Mouse (Mus musculus): ENCODE results near the gene Gzf1. TPM values are rescaled to one million over a fixed set of nuclear protein-coding genes. Genes with fewer than 3 reads are reported as not detected.

The Gzf1 gene
- polyA plus RNA-seq, 1 experiment from 2014 or later, result 27.3 TPM

DNA sequence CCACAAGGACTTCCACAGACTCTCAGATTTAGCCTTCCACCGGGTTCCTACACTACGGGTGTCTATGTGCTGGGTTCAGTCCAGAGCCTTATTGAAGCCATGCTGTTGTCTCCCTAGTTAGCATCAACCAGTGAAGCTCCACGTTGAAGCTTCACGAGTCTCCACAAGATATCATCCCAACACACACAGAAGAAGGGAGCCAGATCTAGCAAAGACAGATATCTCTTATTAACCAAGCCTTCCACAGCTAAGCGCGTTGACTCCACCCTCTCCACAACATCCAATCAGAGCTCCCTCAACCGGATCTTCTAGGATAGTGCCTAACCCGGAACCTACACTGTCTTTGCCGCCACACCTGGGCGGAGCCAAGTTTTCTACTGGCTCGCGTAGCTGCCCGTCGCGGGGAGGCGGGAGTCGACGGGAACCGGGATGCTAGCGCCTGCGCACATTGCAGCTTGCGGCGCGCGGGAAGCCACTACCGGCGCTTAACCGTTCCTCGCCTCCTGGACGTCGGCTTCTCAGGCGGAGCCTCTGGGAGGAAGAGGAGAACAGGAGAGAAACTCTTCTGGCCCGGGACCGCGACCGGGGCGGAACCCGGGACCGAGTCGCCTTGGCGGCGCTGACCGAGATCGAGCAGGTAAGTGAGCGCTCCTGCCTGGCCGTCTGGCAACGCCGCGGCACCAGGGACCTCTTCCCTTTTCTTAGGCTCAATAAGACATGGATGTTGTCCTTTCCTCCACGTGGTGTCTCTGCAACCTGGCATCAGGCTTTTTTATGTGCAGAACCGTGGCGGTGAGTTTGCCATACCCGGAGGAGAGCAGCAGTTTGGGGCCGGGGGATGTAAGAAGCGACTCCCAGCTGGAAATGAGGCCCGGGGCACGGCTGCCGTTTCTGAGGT, 8.4 kb upstream of the Gzf1 start, which contains the start of gene Nxt1:
Nxt1 (plus strand) TSS at position 403 of the 898 bp plus-strand sequence.
- no peaks in the 10 kb centered on the region; the same call in none of the 2 replicates for H3K36me3 ChIP-seq (ENCODE audit: control insufficient read depth, insufficient read depth, low read length)
- WGBS, result under 1% methylated on average over 58 of the region's 58 CpGs

DNA sequence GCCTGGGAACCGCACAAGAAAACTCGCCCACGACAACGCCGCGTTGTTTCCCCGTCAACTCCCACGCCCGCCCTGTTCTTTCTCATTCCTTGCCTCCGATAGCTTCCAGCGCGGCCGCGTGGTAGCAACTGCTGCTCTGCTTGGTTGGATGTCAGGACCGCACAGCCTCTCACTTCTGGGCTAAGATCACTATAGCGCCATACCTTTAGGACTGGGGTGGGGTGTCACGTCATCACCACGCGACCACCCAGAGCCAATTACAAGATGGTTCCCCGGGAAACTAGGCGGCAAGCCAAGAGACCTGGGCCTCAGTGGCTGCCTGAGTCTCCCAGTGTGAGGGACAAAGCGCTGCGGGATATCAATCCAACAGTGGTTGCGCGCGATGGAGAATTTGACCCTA, 3.0 kb upstream of the Gzf1 start:
- H3K27me3 ChIP-seq (ENCODE audit: control insufficient read depth, insufficient read depth, low read length), result no peaks in the 10 kb centered on the region
- DNase-seq (ENCODE audit: low spot score) (peak; percentile 84), ATAC-seq (ENCODE audit: insufficient read depth, low FRiP score, low TSS enrichment) (peak; percentile 60)
- no peaks in the 10 kb centered on the region for H3K9me3 ChIP-seq (ENCODE audit: control insufficient read depth, low read length)
- H3K4me3 ChIP-seq (ENCODE audit: low read depth, low read length), result peak overlapping the region; percentile 30
- H3K9ac ChIP-seq (ENCODE audit: low read length), result peak overlapping the region; percentile 19; the same call in 1 of the 2 replicates
- 3% methylated on average over 26 of the region's 26 CpGs for WGBS
- peaks cover 14% of the 10 kb centered on the region for H3K4me1 ChIP-seq (ENCODE audit: control insufficient read depth, insufficient read depth, low read length)
- H3K4me2 ChIP-seq (ENCODE audit: low read depth), result peak overlapping the region; percentile 43
- no peaks in the 10 kb centered on the region; the same call in none of the 2 replicates for H3K36me3 ChIP-seq (ENCODE audit: control insufficient read depth, insufficient read depth, low read length)
- peak overlapping the region; percentile 60 for H3K27ac ChIP-seq (ENCODE audit: low read depth, low read length)

More for the DNA sequence above, 8.4 kb upstream of the Gzf1 start, which contains the start of gene Nxt1:
- Histone ChIP-seq H3K27ac (ENCODE audit: low read depth, low read length) (no peak within 1 kb of the TSS), H3K9me3 (ENCODE audit: control insufficient read depth, low read length) (no peaks in the 10 kb centered on the region), H3K9ac (ENCODE audit: low read length) (peak within 1 kb of the TSS; percentile 75), H3K4me3 (ENCODE audit: low read depth, low read length) (peak within 1 kb of the TSS; percentile 66), H3K4me1 (ENCODE audit: control insufficient read depth, insufficient read depth, low read length) (peaks cover 4% of the 10 kb centered on the region), H3K4me2 (ENCODE audit: low read depth) (peak within 1 kb of the TSS; percentile 74), H3K27me3 (ENCODE audit: control insufficient read depth, insufficient read depth, low read length) (no peaks in the 10 kb centered on the region)
- ATAC-seq (ENCODE audit: insufficient read depth, low FRiP score, low TSS enrichment), result peak; percentile 99
- peak; percentile 97 for DNase-seq (ENCODE audit: low spot score)

DNA sequence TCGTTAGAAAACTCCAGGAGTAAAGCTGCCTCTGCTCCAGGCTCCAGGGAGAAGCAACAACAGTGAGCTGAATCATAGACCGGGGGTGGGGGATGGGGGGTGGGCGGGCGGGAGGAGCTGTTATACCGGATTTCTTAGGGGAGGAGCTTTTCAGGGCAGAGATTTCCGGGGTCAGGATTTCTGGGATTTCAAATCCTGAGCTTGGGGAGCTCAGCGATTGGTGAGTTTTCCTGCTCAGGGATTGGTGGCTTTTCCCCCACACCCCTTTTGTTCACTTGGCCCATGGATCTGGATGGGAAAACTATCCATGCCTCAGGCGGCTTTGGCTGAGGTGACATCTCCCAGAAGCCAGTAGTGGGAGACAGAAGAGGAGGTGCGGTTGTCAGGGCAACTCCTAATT, 1.5 kb upstream of the Gzf1 start:
- peaks cover 3% of the 10 kb centered on the region for H3K36me3 ChIP-seq (ENCODE audit: control insufficient read depth, insufficient read depth, low read length)
- DNase-seq (ENCODE audit: low spot score) (peak; percentile 57), ATAC-seq (ENCODE audit: insufficient read depth, low FRiP score, low TSS enrichment) (peak; percentile 26)
- H3K9ac ChIP-seq (ENCODE audit: low read length), result 0 out of 2 replicates have a peak overlapping the region, but pooled peaks have one; percentile 16
- 1% methylated on average over 9 of the region's 9 CpGs for WGBS
- H3K4me2 ChIP-seq (ENCODE audit: low read depth), result peak overlapping the region; percentile 38
- H3K9me3 ChIP-seq (ENCODE audit: control insufficient read depth, low read length), result no peaks in the 10 kb centered on the region
- H3K4me1 ChIP-seq (ENCODE audit: control insufficient read depth, insufficient read depth, low read length), result peaks cover 10% of the 10 kb centered on the region
- no peaks in the 10 kb centered on the region for H3K27me3 ChIP-seq (ENCODE audit: control insufficient read depth, insufficient read depth, low read length)
- no peak overlapping the region for H3K4me3 ChIP-seq (ENCODE audit: low read depth, low read length)
- peak overlapping the region; percentile 31 for H3K27ac ChIP-seq (ENCODE audit: low read depth, low read length)

DNA sequence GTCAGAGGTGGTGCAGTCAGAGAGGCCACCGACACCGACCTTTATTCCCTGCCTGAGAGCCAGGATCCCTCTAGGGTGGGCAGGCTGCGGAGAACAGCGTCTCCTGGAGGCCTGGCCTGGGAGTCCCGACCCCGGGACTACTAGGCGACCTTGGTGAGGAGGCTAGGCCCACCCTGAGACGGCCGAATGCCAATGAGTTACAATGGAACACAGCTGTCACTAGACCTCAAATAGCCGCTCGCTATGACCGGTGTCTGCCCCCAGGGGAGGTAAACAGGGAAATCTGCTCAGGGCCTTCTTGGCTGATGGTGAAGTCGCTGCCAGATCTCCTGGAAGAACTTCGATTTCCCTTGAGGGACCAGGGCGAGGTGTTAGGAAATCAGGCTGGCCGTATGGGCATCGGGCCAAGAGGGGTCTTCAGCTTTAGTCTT, 653 bp downstream of the Gzf1 start:
- Histone ChIP-seq H3K4me3 (ENCODE audit: low read depth, low read length) (peak overlapping the region; percentile 78), H3K4me2 (ENCODE audit: low read depth) (peak overlapping the region; percentile 75), H3K4me1 (ENCODE audit: control insufficient read depth, insufficient read depth, low read length) (peaks cover 10% of the 10 kb centered on the region), H3K27me3 (ENCODE audit: control insufficient read depth, insufficient read depth, low read length) (no peaks in the 10 kb centered on the region), H3K9ac (ENCODE audit: low read length) (peak overlapping the region; percentile 74), H3K9me3 (ENCODE audit: control insufficient read depth, low read length) (no peaks in the 10 kb centered on the region), H3K27ac (ENCODE audit: low read depth, low read length) (peak overlapping the region; percentile 54; the same call in 1 of the 2 replicates), H3K36me3 (ENCODE audit: control insufficient read depth, insufficient read depth, low read length) (peaks cover 5% of the 10 kb centered on the region; the same call in 1 of the 2 replicates)
- ATAC-seq (ENCODE audit: insufficient read depth, low FRiP score, low TSS enrichment) (peak; percentile 60), DNase-seq (ENCODE audit: low spot score) (peak; percentile 64)
- WGBS, result 9% methylated on average over 17 of the region's 17 CpGs

DNA sequence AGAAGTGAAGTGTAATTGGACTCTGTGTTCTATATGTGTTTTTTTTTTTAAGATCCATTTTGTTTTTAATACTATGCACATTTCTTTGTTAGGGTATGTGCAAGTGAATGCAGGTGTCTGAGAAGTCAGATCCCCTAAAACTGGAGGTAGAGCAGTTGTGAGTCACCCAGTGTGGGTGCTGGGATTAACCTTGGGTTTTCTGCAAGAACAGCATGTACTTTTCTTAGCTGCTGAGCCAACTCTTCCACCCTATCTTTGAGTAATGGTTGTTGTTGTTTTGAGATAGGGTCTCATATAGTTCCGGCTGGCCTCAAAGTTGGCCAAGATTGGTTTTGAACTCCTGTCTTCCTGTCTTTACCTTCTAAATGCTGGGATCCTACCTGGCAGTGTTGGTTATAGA, 2.2 kb downstream of the Gzf1 start:
- H3K36me3 ChIP-seq (ENCODE audit: control insufficient read depth, insufficient read depth, low read length), result peaks cover 8% of the 10 kb centered on the region; the same call in 1 of the 2 replicates
- DNase-seq (ENCODE audit: low spot score) (no peak), ATAC-seq (ENCODE audit: insufficient read depth, low FRiP score, low TSS enrichment) (no peak)
- no peak overlapping the region for H3K9ac ChIP-seq (ENCODE audit: low read length)
- H3K27ac ChIP-seq (ENCODE audit: low read depth, low read length), result no peak overlapping the region
- H3K4me1 ChIP-seq (ENCODE audit: control insufficient read depth, insufficient read depth, low read length), result peaks cover 10% of the 10 kb centered on the region
- no peak overlapping the region for H3K4me3 ChIP-seq (ENCODE audit: low read depth, low read length)
- no peaks in the 10 kb centered on the region for H3K27me3 ChIP-seq (ENCODE audit: control insufficient read depth, insufficient read depth, low read length)
- no peak overlapping the region for H3K4me2 ChIP-seq (ENCODE audit: low read depth)
- 91% methylated on average over 1 of the region's 1 CpGs for WGBS
- H3K9me3 ChIP-seq (ENCODE audit: control insufficient read depth, low read length), result no peaks in the 10 kb centered on the region

DNA sequence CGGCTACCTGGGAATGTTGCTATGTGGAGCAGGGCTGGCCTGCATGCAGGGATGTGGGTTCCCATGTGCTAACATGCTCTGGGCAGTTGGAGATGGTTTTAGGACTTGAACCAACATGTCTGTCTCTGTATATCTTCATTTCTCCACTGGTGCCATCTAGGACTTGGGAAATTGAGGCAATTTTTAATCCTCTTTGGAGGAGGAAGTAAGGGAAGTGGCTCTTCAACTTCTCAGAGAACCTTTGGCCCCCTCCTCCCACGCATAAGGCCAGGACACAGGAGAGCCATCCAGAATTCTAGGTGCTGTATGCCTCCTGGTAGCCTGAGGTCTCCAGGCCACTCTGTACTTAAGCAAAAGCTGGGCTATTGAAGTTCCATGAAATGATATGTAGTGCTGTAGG, 4.1 kb downstream of the Gzf1 start:
- H3K27ac ChIP-seq (ENCODE audit: low read depth, low read length), result no peak overlapping the region
- H3K4me1 ChIP-seq (ENCODE audit: control insufficient read depth, insufficient read depth, low read length), result 0 out of 2 replicates have a peak, but pooled peaks cover 3% of the 10 kb centered on the region
- DNase-seq (ENCODE audit: low spot score), result no peak
- no peak overlapping the region for H3K9ac ChIP-seq (ENCODE audit: low read length)
- ATAC-seq (ENCODE audit: insufficient read depth, low FRiP score, low TSS enrichment), result no peak
- no peak overlapping the region for H3K4me3 ChIP-seq (ENCODE audit: low read depth, low read length)
- H3K9me3 ChIP-seq (ENCODE audit: control insufficient read depth, low read length), result no peaks in the 10 kb centered on the region
- H3K4me2 ChIP-seq (ENCODE audit: low read depth), result no peak overlapping the region
- 93% methylated on average over 2 of the region's 2 CpGs for WGBS
- peaks cover 8% of the 10 kb centered on the region; the same call in 1 of the 2 replicates for H3K36me3 ChIP-seq (ENCODE audit: control insufficient read depth, insufficient read depth, low read length)
- H3K27me3 ChIP-seq (ENCODE audit: control insufficient read depth, insufficient read depth, low read length), result no peaks in the 10 kb centered on the region

DNA sequence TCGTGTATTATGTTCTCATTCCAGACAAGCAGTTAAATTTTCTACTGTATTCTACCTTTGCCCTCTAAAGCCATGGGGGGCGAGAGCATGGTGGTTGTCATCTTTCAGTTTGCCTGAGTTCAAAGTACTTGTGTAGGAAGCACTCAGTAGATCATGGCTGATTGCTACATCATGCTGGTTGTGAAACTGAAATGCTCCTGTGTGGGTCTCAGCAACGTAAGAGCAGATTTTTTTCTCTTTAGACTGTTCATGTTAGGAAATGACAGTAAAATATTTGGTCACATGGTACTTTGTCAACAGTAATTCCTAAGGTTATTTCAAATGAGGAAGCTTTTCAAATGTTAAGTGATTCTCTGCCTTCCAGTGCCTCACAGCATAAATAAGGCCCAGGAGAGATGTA, 4.9 kb downstream of the Gzf1 start:
- no peak overlapping the region for H3K4me2 ChIP-seq (ENCODE audit: low read depth)
- no peak overlapping the region for H3K27ac ChIP-seq (ENCODE audit: low read depth, low read length)
- no peaks in the 10 kb centered on the region for H3K4me1 ChIP-seq (ENCODE audit: control insufficient read depth, insufficient read depth, low read length)
- peaks cover 9% of the 10 kb centered on the region for H3K36me3 ChIP-seq (ENCODE audit: control insufficient read depth, insufficient read depth, low read length)
- H3K27me3 ChIP-seq (ENCODE audit: control insufficient read depth, insufficient read depth, low read length), result no peaks in the 10 kb centered on the region
- WGBS, result 85% methylated on average over 3 of the region's 3 CpGs
- H3K4me3 ChIP-seq (ENCODE audit: low read depth, low read length), result no peak overlapping the region
- H3K9me3 ChIP-seq (ENCODE audit: control insufficient read depth, low read length), result no peaks in the 10 kb centered on the region
- H3K9ac ChIP-seq (ENCODE audit: low read length), result no peak overlapping the region
- DNase-seq (ENCODE audit: low spot score) (no peak), ATAC-seq (ENCODE audit: insufficient read depth, low FRiP score, low TSS enrichment) (no peak)

DNA sequence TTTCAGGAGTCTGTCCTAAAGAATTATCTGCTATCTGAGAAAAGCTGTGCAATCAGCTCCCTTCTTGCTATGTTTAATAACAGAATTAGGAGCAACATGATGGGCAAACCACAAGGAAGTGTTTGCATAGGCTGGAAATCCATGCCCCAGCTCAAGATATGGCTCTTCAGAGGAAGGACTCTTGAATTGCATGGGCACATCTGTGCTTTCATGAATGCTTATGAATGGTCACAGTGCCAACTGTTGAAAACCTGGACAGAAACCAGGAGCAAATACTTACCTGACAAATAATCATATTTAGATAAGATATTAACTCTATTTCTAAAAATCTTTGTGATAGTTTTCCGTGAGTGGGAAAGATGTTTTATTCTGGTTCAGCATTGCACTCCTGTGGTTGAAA, 6.0 kb downstream of the Gzf1 start:
- Histone ChIP-seq H3K4me2 (ENCODE audit: low read depth) (no peak overlapping the region), H3K4me3 (ENCODE audit: low read depth, low read length) (no peak overlapping the region), H3K27me3 (ENCODE audit: control insufficient read depth, insufficient read depth, low read length) (no peaks in the 10 kb centered on the region), H3K27ac (ENCODE audit: low read depth, low read length) (no peak overlapping the region), H3K4me1 (ENCODE audit: control insufficient read depth, insufficient read depth, low read length) (no peaks in the 10 kb centered on the region), H3K9me3 (ENCODE audit: control insufficient read depth, low read length) (no peaks in the 10 kb centered on the region), H3K36me3 (ENCODE audit: control insufficient read depth, insufficient read depth, low read length) (peaks cover 10% of the 10 kb centered on the region), H3K9ac (ENCODE audit: low read length) (no peak overlapping the region)
- ATAC-seq (ENCODE audit: insufficient read depth, low FRiP score, low TSS enrichment), result no peak
- WGBS, result 97% methylated on average over 1 of the region's 1 CpGs
- DNase-seq (ENCODE audit: low spot score), result no peak

Data from neural tube, embryonic 11.5 days (tissue).